Mouse (Mus musculus): ENCODE results near the gene Ap5m1.

GRCm38 (mm10) chr14:49121723-49122122 lies 55.8 kb downstream of the Ap5m1 start:
- no peak for TF ChIP-seq CTCF (IDR thresholded peaks at IDR 0.05; ENCODE audit: extremely low read depth, insufficient read length, insufficient replicate concordance, low read depth, low read length)
- TF ChIP-seq POLR2A (IDR thresholded peaks at IDR 0.05; ENCODE audit: low read depth, low read length), result no peak
